ENCODE assay signal across 21 mouse cellular contexts in the genomic region with DNA sequence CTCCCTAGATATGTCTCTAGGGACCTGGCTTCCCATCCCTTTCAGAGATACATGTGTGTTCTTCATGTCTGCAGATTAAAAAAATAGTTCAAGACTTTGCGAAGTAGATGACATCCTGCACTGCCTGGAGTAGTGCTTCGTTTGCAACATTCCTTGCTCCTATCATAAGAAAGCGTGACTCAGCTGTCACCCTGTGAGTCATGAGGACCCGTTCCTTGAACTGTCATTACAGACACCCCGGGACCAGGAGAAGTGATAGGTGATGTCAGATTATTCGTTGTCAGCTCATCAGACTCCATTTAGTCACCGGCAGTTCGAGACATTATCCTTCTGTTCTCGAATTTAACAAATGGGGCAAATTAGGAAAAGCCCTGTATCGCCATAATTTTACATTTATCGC.
DNase-seq lines count a peak whose midpoint lies in the region; ATAC-seq and TF ChIP-seq lines count a peak whose summit lies in the region.
"Had no signal": no experiment of that assay in that cellular context is flagged by ENCODE, and none has a peak within 500 bp of the region (broad histone marks: within the 10 kb centered on the region; RNA-seq: fewer than 3 reads in every experiment).

No protein-coding gene starts in this region.

- no peaks in the 10 kb centered on the region for H3K9me3 ChIP-seq in lung, postnatal 0 days (ENCODE audit: low read length)
- H3K9me3 ChIP-seq: embryonic facial prominence, embryonic 12.5 days; heart, embryonic 15.5 days; hindbrain, embryonic 13.5 days had no signal

- no peak overlapping the region for H3K9ac ChIP-seq in lung, postnatal 0 days (replicated peaks; ENCODE audit: low read depth)
- H3K9ac ChIP-seq: embryonic facial prominence, embryonic 12.5 days; heart, embryonic 15.5 days; hindbrain, embryonic 13.5 days had no signal

- TF ChIP-seq CTCF in lung, postnatal 0 days (IDR thresholded peaks at IDR 0.05): no peak

- no peak overlapping the region for H3K27ac ChIP-seq in lung, postnatal 0 days (ENCODE audit: low read length)
- H3K27ac ChIP-seq: embryonic facial prominence, embryonic 12.5 days; heart, adult 2 months; heart, embryonic 15.5 days; hindbrain, embryonic 13.5 days had no signal

- H3K4me1 ChIP-seq in lung, postnatal 0 days (ENCODE audit: insufficient read depth, low read depth, low read length): no peaks in the 10 kb centered on the region
- H3K4me1 ChIP-seq: hindbrain, embryonic 13.5 days had no signal

- ATAC-seq in lung, postnatal 0 days: no peak
- ATAC-seq: CD4-positive, CD25-positive, alpha-beta regulatory T cell, adult 4 months; forebrain, embryonic 16.5 days had no signal

- WGBS in lung, postnatal 0 days: 57% methylated on average over 11 of the region's 11 CpGs

- H3K4me3 ChIP-seq in lung, postnatal 0 days (ENCODE audit: low read depth, low read length): no peak overlapping the region
- H3K4me3 ChIP-seq: embryonic facial prominence, embryonic 12.5 days; heart, adult 2 months; heart, embryonic 15.5 days; hindbrain, embryonic 13.5 days had no signal

- no peaks in the 10 kb centered on the region for H3K36me3 ChIP-seq in lung, postnatal 0 days (ENCODE audit: insufficient read depth, low read length)
- H3K36me3 ChIP-seq: embryonic facial prominence, embryonic 12.5 days; G1E; heart, embryonic 15.5 days; hindbrain, embryonic 13.5 days had no signal

- no peaks in the 10 kb centered on the region for H3K27me3 ChIP-seq in lung, postnatal 0 days (replicated peaks; ENCODE audit: insufficient read depth, low read length)
- H3K27me3 ChIP-seq: embryonic facial prominence, embryonic 12.5 days; heart, embryonic 15.5 days; hindbrain, embryonic 13.5 days had no signal

- no peak overlapping the region for H3K4me2 ChIP-seq in lung, postnatal 0 days (replicated peaks; ENCODE audit: low read depth, low read length)
- H3K4me2 ChIP-seq: embryonic facial prominence, embryonic 12.5 days; heart, embryonic 11.5 days; heart, embryonic 15.5 days; hindbrain, embryonic 13.5 days had no signal

- DNase-seq in lung, postnatal 0 days (ENCODE audit: low spot score): peak; percentile 44
- no peak for DNase-seq in lung, postnatal 10 days
- peak; percentile 12 for DNase-seq in adrenal gland, postnatal 10 days
- DNase-seq in brain, adult 2 months (ENCODE audit: low read depth, low spot score): peak; percentile 56
- no peak for DNase-seq in urinary bladder, adult 18-20 months (ENCODE audit: low spot score in 2 of 2)
- DNase-seq in Muller cell, postnatal 12 days (ENCODE audit: inconsistent ontology term): no peak
- DNase-seq: B cell, adult 2 months; cerebellum, adult 11-12 months; cerebellum, adult 9-10 months; cerebellum, postnatal 25 days; gastrocnemius, postnatal 14 days; heart, adult 2 months; heart, postnatal 14 days; kidney, adult 11 months had no signal

- peak; percentile 21; the same call in 1 of the 2 replicates for TF ChIP-seq EP300 in lung, postnatal 0 days (IDR thresholded peaks at IDR 0.05)

Comparison
In these comparisons a context has a peak if more than half of its experiments do, and no peak if none do; other contexts are left out.
1. DNase-seq: peak in lung, postnatal 0 days (single experiment), adrenal gland, postnatal 10 days (single experiment) and brain, adult 2 months (single experiment); none in lung, postnatal 10 days (single experiment), urinary bladder, adult 18-20 months (0 of 2) and Muller cell, postnatal 12 days (single experiment).